Mouse (Mus musculus) bone marrow, adult 2 months (tissue): ENCODE measurements around the gene Olfr1447.

ENCODE experiments used
- CTCF ChIP-seq: fragments of 200-500 bp; IDR thresholded peaks from 2 replicates; pipeline ENCODE4 v1.5.1; 2011; ENCODE audit warnings: low read length, control low read depth; ENCODE audit not compliant: control insufficient read depth, insufficient read depth
- POLR2A ChIP-seq: fragments of 200-500 bp; IDR thresholded peaks from 2 replicates; pipeline ENCODE4 v1.6.1; 2011; ENCODE audit warnings: low read depth, mild to moderate bottlenecking, control low read depth, low read length, borderline replicate concordance; ENCODE audit not compliant: control insufficient read depth

GRCm38 (mm10) chr19:12949958-12950357 is 46.4 kb upstream of the Olfr1447 start, which contains the start of gene Olfr1450:
- TF ChIP-seq POLR2A: no peak
- no peak for TF ChIP-seq CTCF
